Mouse (Mus musculus) colon, adult 2 months (tissue): ENCODE data around the gene Socs7. TPM values are rescaled to one million over a fixed set of nuclear protein-coding genes. Genes with fewer than 3 reads are reported as not detected.

Source experiments
- polyA plus RNA-seq: library from polyadenylated mRNA; depleted of rRNA; stranded (reverse); fragments of >200 nt; gene quantifications from 2 replicates; pipeline ENCODE4 v1.2.3, GENCODE M21; 2012; rRNA removed

Gene Socs7
- polyA plus RNA-seq: 6.0 and 6.6 TPM in 2 replicates

GRCm38 (mm10) chr11:97361948-97362648 lies at the start of gene Socs7:
Socs7 (plus strand) TSS chr11:97362551.

GRCm38 (mm10) chr11:97315504-97316503 lies 46.5 kb upstream of the Socs7 start, which contains the start of gene Mrpl45:
Mrpl45 (plus strand) TSS chr11:97315716.

GRCm38 (mm10) chr11:97352027-97352684 lies 10.2 kb upstream of the Socs7 start, which contains the start of gene Gpr179:
Gpr179 (minus strand) TSS chr11:97352077.

GRCm38 (mm10) chr11:97415330-97415711 lies 53.0 kb downstream of the Socs7 start, which contains the start of gene Arhgap23:
Arhgap23 (plus strand) TSS chr11:97415533.

Other genes starting within 250 kb of the Socs7 start
- 0.25 and 0.54 TPM in 2 replicates for gene Tbx21, start 247.2 kb upstream of the Socs7 start, polyA plus RNA-seq
- 7.7 and 7.8 TPM in 2 replicates for gene Tbkbp1, start 211.1 kb upstream of the Socs7 start, polyA plus RNA-seq
- 16.9 and 20.8 TPM in 2 replicates for gene Kpnb1, start 174.7 kb upstream of the Socs7 start, polyA plus RNA-seq
- 28.1 and 39.9 TPM in 2 replicates for gene Npepps, start 81.9 kb upstream of the Socs7 start, polyA plus RNA-seq
- gene Mrpl45, start 46.8 kb upstream of the Socs7 start, polyA plus RNA-seq: 9.4 and 10.0 TPM in 2 replicates
- gene Gpr179, start 10.5 kb upstream of the Socs7 start, polyA plus RNA-seq: 0.09 TPM in 2 replicates
- 21.4 and 23.5 TPM in 2 replicates for gene Arhgap23, start 53.0 kb downstream of the Socs7 start, polyA plus RNA-seq
- gene 4933428G20Rik, start 137.8 kb downstream of the Socs7 start, polyA plus RNA-seq: not detected in 2 replicates
- gene Srcin1, start 213.6 kb downstream of the Socs7 start, polyA plus RNA-seq: 0.73 and 0.81 TPM in 2 replicates